Mouse (Mus musculus) cerebellum, adult 18-20 months (tissue): Measurements from ENCODE around the gene Akt1s1.

ENCODE experiments used
- DNase-seq, 2 experiments: peaks; one replicate each; pipeline ENCODE4 v3.0.0; 2021

The Akt1s1 gene

GRCm38 (mm10) chr7:44848561-44849415 lies at the start of gene Akt1s1, which contains the start of gene Tbc1d17:
Gene Akt1s1 (plus strand): TSS chr7:44848991.
Gene Tbc1d17 (minus strand): TSS chr7:44849079.
- DNase-seq = peak; percentile 99

- DNase-seq = no peak
Observed at GRCm38 (mm10) chr7:44808927-44809326, 39.9 kb upstream of the Akt1s1 start.

GRCm38 (mm10) chr7:44809466-44809865 lies 39.3 kb upstream of the Akt1s1 start:
- DNase-seq = no peak

- DNase-seq = no peak
Observed at GRCm38 (mm10) chr7:44810365-44810764, 38.4 kb upstream of the Akt1s1 start.

GRCm38 (mm10) chr7:44810819-44811557 lies 37.8 kb upstream of the Akt1s1 start:
- no peak for DNase-seq

- no peak for DNase-seq
Observed at GRCm38 (mm10) chr7:44812651-44813325, 36.0 kb upstream of the Akt1s1 start.

GRCm38 (mm10) chr7:44813985-44814384 lies 34.8 kb upstream of the Akt1s1 start:
- no peak for DNase-seq

- no peak for DNase-seq
Observed at GRCm38 (mm10) chr7:44814423-44814822, 34.4 kb upstream of the Akt1s1 start.

- no peak for DNase-seq
Observed at GRCm38 (mm10) chr7:44814952-44815553, 33.7 kb upstream of the Akt1s1 start.

- peak; percentile 98 to 99 for DNase-seq
Observed at GRCm38 (mm10) chr7:44815721-44816469, 32.9 kb upstream of the Akt1s1 start, which contains the start of the genes Nup62 and Il4i1. Gene Nup62 (plus strand): TSS chr7:44816088. Gene Il4i1 (plus strand): TSS chr7:44816387.

GRCm38 (mm10) chr7:44816470-44817021 lies 32.2 kb upstream of the Akt1s1 start, which contains the start of gene Atf5:
Gene Atf5 (minus strand): TSS chr7:44816658.
- peak in 1 of 2 experiments; percentile 41 for DNase-seq

- DNase-seq = peak in 1 of 2 experiments; percentile 5
Observed at GRCm38 (mm10) chr7:44817441-44817840, 31.4 kb upstream of the Akt1s1 start.

- peak in 1 of 2 experiments; percentile 20 for DNase-seq
Observed at GRCm38 (mm10) chr7:44818164-44818563, 30.6 kb upstream of the Akt1s1 start.

- DNase-seq = peak in 1 of 2 experiments; percentile 47
Observed at GRCm38 (mm10) chr7:44818751-44819235, 30.0 kb upstream of the Akt1s1 start.

- peak in 1 of 2 experiments; percentile 9 for DNase-seq
Observed at GRCm38 (mm10) chr7:44819391-44819790, 29.4 kb upstream of the Akt1s1 start.

- DNase-seq = peak in 1 of 2 experiments; percentile 14
Observed at GRCm38 (mm10) chr7:44819863-44820262, 28.9 kb upstream of the Akt1s1 start.

- no peak for DNase-seq
Observed at GRCm38 (mm10) chr7:44820525-44820924, 28.3 kb upstream of the Akt1s1 start.

GRCm38 (mm10) chr7:44821666-44822448 lies 26.9 kb upstream of the Akt1s1 start:
- no peak for DNase-seq

- no peak for DNase-seq
Observed at GRCm38 (mm10) chr7:44823409-44823808, 25.4 kb upstream of the Akt1s1 start.

GRCm38 (mm10) chr7:44824872-44825271 lies 23.9 kb upstream of the Akt1s1 start:
- DNase-seq = peak; percentile 86 to 87
